Mouse (Mus musculus) embryonic facial prominence, embryonic 15.5 days (tissue): Measurements from ENCODE around the gene Dusp16. TPM values are rescaled to one million over a fixed set of nuclear protein-coding genes. Genes with fewer than 3 reads are reported as not detected.
A peak's percentile ranks its signal among the peaks of the same experiment; 100 is the strongest.

Source experiments
- ATAC-seq: fragments of 200-750 bp; cut with Nextera tagmentation; 2 replicates; pipeline ENCODE4 v1.8.0; 2017; ENCODE audit warnings: low read depth, moderate TSS enrichment; ENCODE audit not compliant: insufficient number of reproducible peaks, low FRiP score, low TSS enrichment
- H3K27ac ChIP-seq: fragments of 300-500 bp; sonication (generic); replicated peaks from 2 replicates; pipeline ENCODE4 v1.5.1; 2015; ENCODE audit warnings: mild to moderate bottlenecking, inconsistent platforms
- H3K27me3 ChIP-seq: fragments of 300-500 bp; sonication (generic); 2 replicates; pipeline ENCODE4 v1.6.1; 2015; ENCODE audit warnings: inconsistent platforms
- H3K36me3 ChIP-seq: fragments of 300-500 bp; sonication (generic); 2 replicates; pipeline ENCODE4 v1.6.1; 2015; ENCODE audit warnings: mild to moderate bottlenecking, inconsistent platforms
- H3K4me1 ChIP-seq: fragments of 300-500 bp; sonication (generic); 2 replicates; pipeline ENCODE4 v1.6.1; 2015; ENCODE audit warnings: inconsistent platforms
- H3K4me2 ChIP-seq: fragments of 300-500 bp; sonication (generic); replicated peaks from 2 replicates; pipeline ENCODE4 v1.6.1; 2015; ENCODE audit warnings: mild to moderate bottlenecking, inconsistent platforms
- H3K4me3 ChIP-seq: fragments of 300-500 bp; sonication (generic); replicated peaks from 2 replicates; pipeline ENCODE4 v1.5.1; 2015; ENCODE audit warnings: mild to moderate bottlenecking, inconsistent platforms
- H3K9ac ChIP-seq: fragments of 300-500 bp; sonication (generic); 2 replicates; pipeline ENCODE4 v1.6.1; 2015; ENCODE audit warnings: inconsistent platforms
- H3K9me3 ChIP-seq: fragments of 300-500 bp; sonication (generic); replicated peaks from 2 replicates; pipeline ENCODE4 v1.6.1; 2016; ENCODE audit warnings: inconsistent platforms
- WGBS: fragments of 180-500 bp; shearing (Covaris S2); methylation state at CpG from one replicate; pipeline ENCODE4 v1.1.7; 2015; 5-methylcytosine and 5-hydroxymethylcytosine counted together
- polyA plus RNA-seq: library from polyadenylated mRNA; unstranded; fragments of >200 nt; fragmentation: Nextera tagmentation; extraction: Ambion mirVana; gene quantifications from 2 replicates; pipeline ENCODE4 v1.2.1, GENCODE M21; 2015

The Dusp16 gene
- polyA plus RNA-seq, 1 experiment from 2014 or later = 20.3 TPM

GRCm38 (mm10) chr6:134789100-134789499 lies 3.3 kb downstream of the Dusp16 start:
- Histone ChIP-seq H3K27me3 (no peaks in the 10 kb centered on the region), H3K4me2 (no peak overlapping the region), H3K36me3 (no peaks in the 10 kb centered on the region), H3K9ac (no peak overlapping the region), H3K4me3 (no peak overlapping the region), H3K27ac (no peak overlapping the region), H3K4me1 (peaks cover 12% of the 10 kb centered on the region), H3K9me3 (no peaks in the 10 kb centered on the region)
- 64% methylated on average over 6 of the region's 6 CpGs for WGBS
- no peak for ATAC-seq

- ATAC-seq = no peak
- Histone ChIP-seq H3K27ac (no peak overlapping the region), H3K9me3 (no peaks in the 10 kb centered on the region), H3K4me3 (no peak overlapping the region), H3K36me3 (no peaks in the 10 kb centered on the region), H3K4me2 (no peak overlapping the region), H3K9ac (no peak overlapping the region), H3K27me3 (no peaks in the 10 kb centered on the region), H3K4me1 (peaks cover 8% of the 10 kb centered on the region)
- 74% methylated on average over 3 of the region's 3 CpGs for WGBS
Observed at GRCm38 (mm10) chr6:134786426-134786825, 6.0 kb downstream of the Dusp16 start.

- ATAC-seq = no peak
- no peaks in the 10 kb centered on the region for H3K27me3 ChIP-seq
- H3K4me2 ChIP-seq = no peak overlapping the region
- H3K27ac ChIP-seq = no peak overlapping the region
- 88% methylated on average over 7 of the region's 7 CpGs for WGBS
- no peaks in the 10 kb centered on the region for H3K9me3 ChIP-seq
- no peaks in the 10 kb centered on the region for H3K36me3 ChIP-seq
- H3K4me1 ChIP-seq = no peaks in the 10 kb centered on the region
- H3K4me3 ChIP-seq = no peak overlapping the region
- no peak overlapping the region for H3K9ac ChIP-seq
Observed at GRCm38 (mm10) chr6:134782900-134783299, 9.5 kb downstream of the Dusp16 start.

- ATAC-seq = no peak
- 89% methylated on average over 7 of the region's 7 CpGs for WGBS
Observed at GRCm38 (mm10) chr6:134781494-134781913, 10.9 kb downstream of the Dusp16 start.

GRCm38 (mm10) chr6:134780024-134780423 lies 12.4 kb downstream of the Dusp16 start:
- H3K4me2 ChIP-seq = no peak overlapping the region
- H3K27ac ChIP-seq = no peak overlapping the region
- H3K36me3 ChIP-seq = no peaks in the 10 kb centered on the region
- ATAC-seq = no peak
- H3K9ac ChIP-seq = no peak overlapping the region
- no peaks in the 10 kb centered on the region for H3K9me3 ChIP-seq
- H3K4me1 ChIP-seq = no peaks in the 10 kb centered on the region
- H3K4me3 ChIP-seq = no peak overlapping the region
- WGBS = 71% methylated on average over 2 of the region's 2 CpGs
- no peaks in the 10 kb centered on the region for H3K27me3 ChIP-seq

More at GRCm38 (mm10) chr6:134781494-134781913, 10.9 kb downstream of the Dusp16 start:
- H3K4me1 ChIP-seq = no peaks in the 10 kb centered on the region
- H3K4me3 ChIP-seq = no peak overlapping the region
- no peak overlapping the region for H3K27ac ChIP-seq
- H3K4me2 ChIP-seq = no peak overlapping the region
- H3K9me3 ChIP-seq = no peaks in the 10 kb centered on the region
- no peak overlapping the region for H3K9ac ChIP-seq
- H3K27me3 ChIP-seq = no peaks in the 10 kb centered on the region
- H3K36me3 ChIP-seq = no peaks in the 10 kb centered on the region

- Histone ChIP-seq H3K9ac (no peak overlapping the region), H3K4me2 (no peak overlapping the region), H3K27me3 (no peaks in the 10 kb centered on the region), H3K9me3 (no peaks in the 10 kb centered on the region), H3K27ac (peak overlapping the region; percentile 4; the same call in 1 of the 2 replicates), H3K4me3 (no peak overlapping the region), H3K4me1 (peaks cover 11% of the 10 kb centered on the region), H3K36me3 (no peaks in the 10 kb centered on the region)
- 31% methylated on average over 3 of the region's 3 CpGs for WGBS
- no peak; the same call in 1 of the 2 replicates for ATAC-seq
Observed at GRCm38 (mm10) chr6:134773961-134774360, 18.5 kb downstream of the Dusp16 start.

GRCm38 (mm10) chr6:134773292-134773893 lies 19.0 kb downstream of the Dusp16 start:
- no peaks in the 10 kb centered on the region for H3K9me3 ChIP-seq
- no peak overlapping the region for H3K4me3 ChIP-seq
- no peak for ATAC-seq
- H3K36me3 ChIP-seq = no peaks in the 10 kb centered on the region
- no peak overlapping the region for H3K27ac ChIP-seq
- no peak overlapping the region for H3K4me2 ChIP-seq
- no peaks in the 10 kb centered on the region for H3K27me3 ChIP-seq
- 56% methylated on average over 1 of the region's 1 CpGs for WGBS
- H3K4me1 ChIP-seq = peaks cover 11% of the 10 kb centered on the region
- H3K9ac ChIP-seq = no peak overlapping the region

- Histone ChIP-seq H3K27me3 (no peaks in the 10 kb centered on the region), H3K36me3 (no peaks in the 10 kb centered on the region), H3K4me2 (no peak overlapping the region), H3K9ac (no peak overlapping the region), H3K4me1 (peaks cover 11% of the 10 kb centered on the region), H3K9me3 (no peaks in the 10 kb centered on the region), H3K4me3 (no peak overlapping the region), H3K27ac (no peak overlapping the region)
- ATAC-seq = no peak
Observed at GRCm38 (mm10) chr6:134770339-134770738, 22.1 kb downstream of the Dusp16 start.

- Histone ChIP-seq H3K27ac (no peak overlapping the region), H3K36me3 (no peaks in the 10 kb centered on the region), H3K4me1 (no peaks in the 10 kb centered on the region), H3K9me3 (no peaks in the 10 kb centered on the region), H3K4me2 (no peak overlapping the region), H3K9ac (no peak overlapping the region), H3K27me3 (no peaks in the 10 kb centered on the region), H3K4me3 (no peak overlapping the region)
- no peak for ATAC-seq
- 89% methylated on average over 5 of the region's 5 CpGs for WGBS
Observed at GRCm38 (mm10) chr6:134764441-134765061, 27.9 kb downstream of the Dusp16 start.

- no peaks in the 10 kb centered on the region for H3K9me3 ChIP-seq
- H3K36me3 ChIP-seq = no peaks in the 10 kb centered on the region
- 57% methylated on average over 1 of the region's 1 CpGs for WGBS
- H3K4me1 ChIP-seq = no peaks in the 10 kb centered on the region
- no peak overlapping the region for H3K4me3 ChIP-seq
- H3K27ac ChIP-seq = no peak overlapping the region
- no peak overlapping the region for H3K4me2 ChIP-seq
- H3K27me3 ChIP-seq = no peaks in the 10 kb centered on the region
- no peak overlapping the region for H3K9ac ChIP-seq
- no peak for ATAC-seq
Observed at GRCm38 (mm10) chr6:134763436-134763835, 29.0 kb downstream of the Dusp16 start.

GRCm38 (mm10) chr6:134761808-134762207 lies 30.6 kb downstream of the Dusp16 start:
- H3K27me3 ChIP-seq = no peaks in the 10 kb centered on the region
- 65% methylated on average over 2 of the region's 2 CpGs for whole genome bisulfite sequencing
- no peaks in the 10 kb centered on the region for H3K9me3 ChIP-seq
- H3K4me3 ChIP-seq = no peak overlapping the region
- no peak overlapping the region for H3K4me2 ChIP-seq
- H3K4me1 ChIP-seq = no peaks in the 10 kb centered on the region
- H3K27ac ChIP-seq = no peak overlapping the region
- no peak for ATAC-seq
- no peaks in the 10 kb centered on the region for H3K36me3 ChIP-seq
- no peak overlapping the region for H3K9ac ChIP-seq
